Mouse (Mus musculus) bone marrow, adult 2 months (tissue): Measurements from ENCODE around the gene Zswim3. TPM values are rescaled to one million over a fixed set of nuclear protein-coding genes. Genes with fewer than 3 reads are reported as not detected.

Experiments used
- H3K27ac ChIP-seq: fragments of 200-500 bp; 2 replicates; pipeline ENCODE4 v1.5.1; 2012; ENCODE audit warnings: low read depth, mild to moderate bottlenecking, control low read depth, inconsistent platforms, low read length; ENCODE audit not compliant: control insufficient read depth, poor library complexity, insufficient read depth
- H3K4me1 ChIP-seq: fragments of 200-500 bp; 2 replicates; pipeline ENCODE4 v1.6.1; 2011; ENCODE audit warnings: low read length; ENCODE audit not compliant: control insufficient read depth, insufficient read depth
- H3K4me3 ChIP-seq: fragments of 200-500 bp; replicated peaks from 2 replicates; pipeline ENCODE3; 2011; ENCODE audit warnings: mild to moderate bottlenecking, low read depth, low read length, control low read depth; ENCODE audit not compliant: control insufficient read depth
- CTCF ChIP-seq: fragments of 200-500 bp; IDR thresholded peaks from 2 replicates; pipeline ENCODE4 v1.5.1; 2011; ENCODE audit warnings: low read length, control low read depth; ENCODE audit not compliant: control insufficient read depth, insufficient read depth
- POLR2A ChIP-seq: fragments of 200-500 bp; IDR thresholded peaks from 2 replicates; pipeline ENCODE4 v1.6.1; 2011; ENCODE audit warnings: low read depth, mild to moderate bottlenecking, control low read depth, low read length, borderline replicate concordance; ENCODE audit not compliant: control insufficient read depth
- WGBS: fragments of 180-500 bp; shearing (Covaris S2); methylation state at CpG from one replicate; pipeline ENCODE4 v1.1.7; 2018; 5-methylcytosine and 5-hydroxymethylcytosine counted together
- polyA plus RNA-seq: library from polyadenylated mRNA; stranded (reverse); fragments of >200 nt; gene quantifications from 2 replicates; pipeline ENCODE4 v1.2.4, GENCODE M21; 2011; ENCODE audit warnings: low replicate concordance; ENCODE audit not compliant: missing spikeins, insufficient read depth, insufficient read length

Gene Zswim3
- polyA plus RNA-seq, 1 experiment: 4.4 TPM

GRCm38 (mm10) chr2:164785481-164786387 is 19.2 kb upstream of the Zswim3 start, which contains the start of gene Snx21:
Gene Snx21 (plus strand): TSS chr2:164785823.
- WGBS: under 1% methylated on average over 88 of the region's 89 CpGs
- TF ChIP-seq CTCF (no peak), POLR2A (peak; percentile 15; the same call in 1 of the 2 replicates)
- H3K4me1 ChIP-seq: peaks cover 4% of the 10 kb centered on the region
- peak within 1 kb of the TSS; percentile 72 for H3K4me3 ChIP-seq
- peak within 1 kb of the TSS; percentile 56 for H3K27ac ChIP-seq

- TF ChIP-seq POLR2A (no peak), CTCF (no peak)
- Histone ChIP-seq H3K4me3 (peak overlapping the region; percentile 72), H3K27ac (peak overlapping the region; percentile 56), H3K4me1 (peaks cover 4% of the 10 kb centered on the region)
- 22% methylated on average over 15 of the region's 15 CpGs for WGBS
Measured at GRCm38 (mm10) chr2:164786388-164786885, 18.5 kb upstream of the Zswim3 start.

- 26% methylated on average over 3 of the region's 3 CpGs for WGBS
- peaks cover 4% of the 10 kb centered on the region for H3K4me1 ChIP-seq
- no peak overlapping the region for H3K27ac ChIP-seq
- H3K4me3 ChIP-seq: no peak overlapping the region
- TF ChIP-seq POLR2A: no peak
- TF ChIP-seq CTCF: no peak
Measured at GRCm38 (mm10) chr2:164787032-164787431, 17.9 kb upstream of the Zswim3 start.

DNA sequence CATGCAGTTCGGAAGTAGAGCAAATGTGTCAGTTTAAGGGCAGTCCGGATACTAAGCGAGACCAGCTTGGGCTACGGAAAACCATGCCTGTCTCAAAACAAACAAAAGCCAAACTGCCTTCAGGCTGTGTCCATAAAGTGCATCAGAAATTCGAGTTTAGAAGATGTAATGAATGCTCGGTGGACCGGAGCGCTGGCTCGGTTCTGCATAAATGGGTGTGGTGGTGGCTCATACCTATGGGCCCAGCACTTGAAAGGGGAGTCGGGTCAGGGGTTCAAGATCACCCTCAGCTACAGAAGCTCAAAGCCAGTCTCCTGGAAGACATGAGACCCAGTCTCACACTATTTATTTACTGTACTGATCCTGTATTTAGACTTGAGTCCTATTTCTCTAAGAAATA is 17.1 kb upstream of the Zswim3 start:
- H3K4me3 ChIP-seq: no peak overlapping the region
- peaks cover 4% of the 10 kb centered on the region for H3K4me1 ChIP-seq
- TF ChIP-seq CTCF (no peak), POLR2A (no peak)
- no peak overlapping the region for H3K27ac ChIP-seq
- WGBS: 85% methylated on average over 10 of the region's 10 CpGs

DNA sequence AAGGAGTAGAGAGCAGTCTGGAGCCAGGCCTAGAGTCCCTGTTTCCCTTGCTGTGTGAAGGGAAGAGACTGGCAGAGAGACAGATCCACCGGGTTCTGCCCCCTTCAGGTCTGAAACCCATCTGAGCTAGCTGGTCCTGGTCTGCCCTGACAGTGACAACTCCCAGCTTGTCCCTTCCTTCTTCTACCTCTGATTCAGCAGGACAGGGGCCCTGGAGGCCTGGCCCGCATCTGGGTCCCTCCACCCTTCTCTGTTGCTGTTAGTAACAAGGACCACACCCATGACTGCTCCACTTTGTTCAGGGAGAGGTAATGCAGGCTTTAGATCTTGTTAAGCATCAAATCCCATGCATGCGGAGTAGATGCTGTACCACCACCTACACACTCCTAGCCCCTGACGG is 16.5 kb upstream of the Zswim3 start:
- TF ChIP-seq CTCF (no peak), POLR2A (no peak)
- no peak overlapping the region for H3K4me3 ChIP-seq
- peaks cover 4% of the 10 kb centered on the region for H3K4me1 ChIP-seq
- WGBS: 81% methylated on average over 4 of the region's 4 CpGs
- H3K27ac ChIP-seq: no peak overlapping the region

DNA sequence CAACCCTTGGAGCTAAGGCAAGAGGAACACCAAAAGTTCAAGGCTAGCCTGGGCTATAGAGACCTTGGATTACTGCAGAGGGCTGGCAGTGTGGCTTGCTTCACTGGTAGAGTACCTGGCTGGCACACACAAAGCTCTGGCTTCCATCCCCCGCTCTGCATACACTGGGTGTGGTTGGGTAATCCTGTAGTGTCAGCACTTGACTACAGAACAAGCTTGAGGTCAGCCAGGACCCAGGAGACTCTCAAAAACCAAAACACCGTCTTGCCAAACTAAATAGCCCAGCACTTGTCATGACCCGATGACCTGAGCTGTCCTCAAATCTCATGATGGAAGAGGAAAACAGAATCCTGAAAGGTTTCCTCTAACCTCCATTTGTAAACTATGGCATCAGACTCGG is 14.4 kb upstream of the Zswim3 start:
- TF ChIP-seq CTCF (no peak), POLR2A (no peak)
- Histone ChIP-seq H3K4me1 (peaks cover 3% of the 10 kb centered on the region), H3K27ac (no peak overlapping the region), H3K4me3 (no peak overlapping the region)
- 84% methylated on average over 4 of the region's 4 CpGs for WGBS

- WGBS: 94% methylated on average over 18 of the region's 18 CpGs
- Histone ChIP-seq H3K27ac (no peak overlapping the region), H3K4me1 (peaks cover 1% of the 10 kb centered on the region; the same call in 1 of the 2 replicates), H3K4me3 (no peak overlapping the region)
- TF ChIP-seq POLR2A: no peak
- no peak for TF ChIP-seq CTCF
Measured at GRCm38 (mm10) chr2:164791841-164792261, 13.0 kb upstream of the Zswim3 start.

DNA sequence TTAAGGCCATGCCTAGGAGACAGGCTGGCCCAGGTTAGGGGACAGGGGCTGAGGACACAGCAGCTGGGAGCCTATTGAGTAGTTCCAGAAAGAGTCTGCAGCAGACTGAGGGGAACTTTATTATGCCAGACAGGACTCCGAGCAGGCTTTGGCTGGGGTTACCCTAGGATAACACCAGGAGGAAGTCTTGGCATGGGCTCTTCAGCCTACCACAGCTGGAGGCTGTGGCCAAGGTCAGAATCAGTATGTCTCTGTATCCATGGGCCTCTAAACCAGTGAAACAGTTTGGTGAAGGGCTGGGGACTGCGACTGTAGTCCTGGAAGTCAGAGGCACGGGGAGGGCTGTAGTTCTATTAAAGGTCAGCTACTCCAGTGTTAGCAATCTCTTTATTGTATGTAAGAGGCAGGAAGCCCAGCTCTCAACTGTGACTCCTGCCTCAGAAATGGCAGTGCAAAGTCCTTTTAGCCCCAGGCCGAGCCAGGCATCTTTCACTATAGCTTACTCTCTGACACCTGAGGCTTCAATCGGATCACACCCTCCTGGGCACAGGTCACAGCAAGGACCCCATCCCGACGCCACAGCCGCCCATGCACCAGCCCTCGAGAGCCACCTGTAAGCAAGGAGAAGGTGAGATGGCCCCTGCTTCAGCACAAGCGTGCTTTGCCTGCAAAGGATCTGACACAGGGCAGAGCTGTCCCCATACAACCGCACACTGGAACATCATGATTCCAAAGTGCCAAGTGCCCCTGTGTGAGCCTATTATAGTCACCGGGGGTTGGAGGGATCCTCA is 12.3 kb upstream of the Zswim3 start:
- 93% methylated on average over 12 of the region's 12 CpGs for WGBS
- H3K4me3 ChIP-seq: no peak overlapping the region
- no peak overlapping the region for H3K27ac ChIP-seq
- TF ChIP-seq POLR2A (no peak), CTCF (no peak)
- H3K4me1 ChIP-seq: peaks cover 1% of the 10 kb centered on the region; the same call in 1 of the 2 replicates
